Mouse (Mus musculus) layer of hippocampus, postnatal 36 days (tissue): ENCODE measurements at regions not wholly inside any gene's neighbourhood (a gene's known extent, or its start where the extent isn't known, plus 50 kb on each side); places are given as distances from the start of the nearest gene placed in this dataset.

Experiments used
- DNase-seq, 2 experiments: peaks; one replicate each; pipeline ENCODE4 v3.0.0; 2022

GRCm38 (mm10) chr9:63038031-63038430 is 50.3 kb upstream of the Pias1 start:
- DNase-seq = no peak
